In genomic region chr1:38553090-38553489, GRCm38 (mm10) we compare ENCODE assay signal across 20 mouse cellular contexts.
DNase-seq lines count a peak whose midpoint lies in the region; ATAC-seq and TF ChIP-seq lines count a peak whose summit lies in the region.
"Had no signal": no experiment of that assay in that cellular context is flagged by ENCODE, and none has a peak within 500 bp of the region (broad histone marks: within the 10 kb centered on the region; RNA-seq: fewer than 3 reads in every experiment).

No protein-coding gene starts in this region.

- WGBS in heart, embryonic 10.5 days: 67% methylated on average over 6 of the region's 6 CpGs
- WGBS in midbrain, embryonic 11.5 days: 50% methylated on average over 6 of the region's 6 CpGs
- 30% methylated on average over 6 of the region's 6 CpGs for WGBS in midbrain, embryonic 14.5 days
- WGBS in intestine, postnatal 0 days: 72% methylated on average over 6 of the region's 6 CpGs

- no peaks in the 10 kb centered on the region for H3K27me3 ChIP-seq in heart, embryonic 10.5 days (ENCODE audit: insufficient read depth, poor library complexity, severe bottlenecking)
- H3K27me3 ChIP-seq in midbrain, embryonic 11.5 days (ENCODE audit: control insufficient read depth, insufficient read depth, low read length): no peaks in the 10 kb centered on the region
- no peaks in the 10 kb centered on the region for H3K27me3 ChIP-seq in midbrain, embryonic 14.5 days (ENCODE audit: control insufficient read depth, insufficient read depth, low read length)
- H3K27me3 ChIP-seq in intestine, postnatal 0 days (replicated peaks; ENCODE audit: control insufficient read depth, insufficient read depth, low read length): no peaks in the 10 kb centered on the region
- H3K27me3 ChIP-seq: forebrain, embryonic 15.5 days; heart, embryonic 13.5 days; liver, embryonic 15.5 days; megakaryocyte, embryonic 14.5 days; Patski had no signal

- H3K4me1 ChIP-seq in heart, embryonic 10.5 days: peaks cover 28% of the 10 kb centered on the region
- H3K4me1 ChIP-seq in midbrain, embryonic 11.5 days (ENCODE audit: control insufficient read depth, insufficient read depth, low read length): 0 out of 2 replicates have a peak, but pooled peaks cover 4% of the 10 kb centered on the region
- H3K4me1 ChIP-seq in midbrain, embryonic 14.5 days (ENCODE audit: control insufficient read depth, insufficient read depth, low read length): 0 out of 2 replicates have a peak, but pooled peaks cover 2% of the 10 kb centered on the region
- no peaks in the 10 kb centered on the region for H3K4me1 ChIP-seq in intestine, postnatal 0 days (replicated peaks; ENCODE audit: control insufficient read depth, insufficient read depth, low read length)

- no peaks in the 10 kb centered on the region for H3K9me3 ChIP-seq in heart, embryonic 10.5 days
- H3K9me3 ChIP-seq in midbrain, embryonic 11.5 days (ENCODE audit: control insufficient read depth, low read length): no peaks in the 10 kb centered on the region
- no peaks in the 10 kb centered on the region for H3K9me3 ChIP-seq in midbrain, embryonic 14.5 days (ENCODE audit: control insufficient read depth, low read length)
- no peaks in the 10 kb centered on the region for H3K9me3 ChIP-seq in intestine, postnatal 0 days (ENCODE audit: control insufficient read depth)
- H3K9me3 ChIP-seq: forebrain, embryonic 15.5 days; heart, embryonic 13.5 days; liver, embryonic 15.5 days; megakaryocyte, embryonic 14.5 days had no signal

- H3K4me3 ChIP-seq in heart, embryonic 10.5 days: no peak overlapping the region
- H3K4me3 ChIP-seq in midbrain, embryonic 11.5 days (ENCODE audit: low read depth, low read length): no peak overlapping the region
- H3K4me3 ChIP-seq in midbrain, embryonic 14.5 days (replicated peaks; ENCODE audit: low read depth, low read length): no peak overlapping the region
- H3K4me3 ChIP-seq in intestine, postnatal 0 days (ENCODE audit: low read depth, low read length): no peak overlapping the region
- H3K4me3 ChIP-seq: erythroblast, embryonic 14.5 days; forebrain, embryonic 15.5 days; heart, embryonic 13.5 days; layer of hippocampus, adult 2 months; liver, embryonic 15.5 days; megakaryocyte, embryonic 14.5 days had no signal

- no peak for ATAC-seq in midbrain, embryonic 11.5 days (ENCODE audit: low FRiP score)
- ATAC-seq in midbrain, embryonic 14.5 days (ENCODE audit: low FRiP score, low TSS enrichment): no peak
- ATAC-seq in intestine, postnatal 0 days: no peak
- ATAC-seq: activated CD4-positive, CD25-positive, alpha-beta regulatory T cell, adult 4 months; forebrain, embryonic 15.5 days; intestine, embryonic 16.5 days; Patski had no signal

- H3K27ac ChIP-seq in heart, embryonic 10.5 days: no peak overlapping the region
- H3K27ac ChIP-seq in midbrain, embryonic 11.5 days (ENCODE audit: low read depth, low read length): no peak overlapping the region
- H3K27ac ChIP-seq in midbrain, embryonic 14.5 days (replicated peaks; ENCODE audit: low read depth, low read length): no peak overlapping the region
- H3K27ac ChIP-seq in intestine, postnatal 0 days (ENCODE audit: low read depth, low read length): no peak overlapping the region
- H3K27ac ChIP-seq: forebrain, embryonic 15.5 days; heart, embryonic 13.5 days; layer of hippocampus, adult 2 months; liver, embryonic 15.5 days had no signal

- no peaks in the 10 kb centered on the region for H3K36me3 ChIP-seq in heart, embryonic 10.5 days
- no peaks in the 10 kb centered on the region for H3K36me3 ChIP-seq in midbrain, embryonic 11.5 days (ENCODE audit: control insufficient read depth, insufficient read depth, low read length)
- H3K36me3 ChIP-seq in midbrain, embryonic 14.5 days (ENCODE audit: control insufficient read depth, insufficient read depth, low read length): no peaks in the 10 kb centered on the region
- H3K36me3 ChIP-seq in intestine, postnatal 0 days (ENCODE audit: control insufficient read depth, insufficient read depth): no peaks in the 10 kb centered on the region
- H3K36me3 ChIP-seq: forebrain, embryonic 15.5 days; heart, embryonic 13.5 days; liver, embryonic 15.5 days had no signal

- DNase-seq in heart, embryonic 10.5 days (ENCODE audit: low spot score): peak; percentile 63
- no peak for DNase-seq in heart, postnatal 14 days
- peak; percentile 69 for DNase-seq in midbrain, embryonic 11.5 days (ENCODE audit: low spot score, missing footprints)
- DNase-seq in midbrain, embryonic 14.5 days: no peak
- DNase-seq in cerebellum, adult 18-20 months: peak; percentile 72 to 78
- DNase-seq in cerebellum, postnatal 36 days: peak; percentile 76 to 79
- DNase-seq: adrenal gland, postnatal 14 days; kidney, postnatal 10 days; lung, postnatal 10 days; thymus, adult 18-20 months had no signal

- intact Hi-C loops in heart, postnatal 14 days (cut with DNase I): no loop called here

- no peak overlapping the region for H3K4me2 ChIP-seq in midbrain, embryonic 11.5 days
- no peak overlapping the region for H3K4me2 ChIP-seq in midbrain, embryonic 14.5 days (ENCODE audit: low read length)
- no peak overlapping the region for H3K4me2 ChIP-seq in intestine, postnatal 0 days (replicated peaks; ENCODE audit: low read depth)
- H3K4me2 ChIP-seq: forebrain, embryonic 15.5 days; heart, embryonic 13.5 days; liver, embryonic 15.5 days had no signal

- TF ChIP-seq CTCF in intestine, postnatal 0 days (IDR thresholded peaks at IDR 0.05; ENCODE audit: low read depth): no peak

- no peak overlapping the region for H3K9ac ChIP-seq in midbrain, embryonic 11.5 days (ENCODE audit: low read length)
- no peak overlapping the region for H3K9ac ChIP-seq in midbrain, embryonic 14.5 days (replicated peaks; ENCODE audit: low read length)
- H3K9ac ChIP-seq in intestine, postnatal 0 days (ENCODE audit: low read depth, low read length): no peak overlapping the region
- H3K9ac ChIP-seq: forebrain, embryonic 15.5 days; heart, embryonic 13.5 days; liver, embryonic 15.5 days had no signal

Comparison
In these comparisons a context has a peak if more than half of its experiments do, and no peak if none do; other contexts are left out.
1. DNase-seq: peak in heart, embryonic 10.5 days (single experiment), midbrain, embryonic 11.5 days (single experiment), cerebellum, adult 18-20 months (2 of 2) and cerebellum, postnatal 36 days (2 of 2); none in heart, postnatal 14 days (0 of 2) and midbrain, embryonic 14.5 days (single experiment).